Mouse (Mus musculus): ENCODE measurements around the gene Gm4952.

Gene Gm4952

GRCm38 (mm10) chr19:12599674-12600073 lies at the start of gene Gm4952:
Gm4952 (plus strand) TSS chr19:12599974.
- no peak for DNase-seq

- DNase-seq: peak; percentile 58
Measured at GRCm38 (mm10) chr19:12550005-12550942, 49.5 kb upstream of the Gm4952 start.

GRCm38 (mm10) chr19:12556293-12556692 lies 43.5 kb upstream of the Gm4952 start:
- DNase-seq: no peak

GRCm38 (mm10) chr19:12558219-12558618 lies 41.6 kb upstream of the Gm4952 start:
- no peak for DNase-seq

GRCm38 (mm10) chr19:12564197-12564596 lies 35.6 kb upstream of the Gm4952 start:
- no peak for DNase-seq

- no peak for DNase-seq
Measured at GRCm38 (mm10) chr19:12567011-12567410, 32.8 kb upstream of the Gm4952 start.

- no peak for DNase-seq
Measured at GRCm38 (mm10) chr19:12570866-12571265, 28.9 kb upstream of the Gm4952 start.

GRCm38 (mm10) chr19:12571687-12572086 lies 28.1 kb upstream of the Gm4952 start:
- no peak for DNase-seq

- DNase-seq: no peak
Measured at GRCm38 (mm10) chr19:12572614-12573265, 27.0 kb upstream of the Gm4952 start.

GRCm38 (mm10) chr19:12573266-12574011 lies 26.3 kb upstream of the Gm4952 start:
- peak; percentile 88 for DNase-seq

- no peak for DNase-seq
Measured at GRCm38 (mm10) chr19:12574012-12574407, 25.8 kb upstream of the Gm4952 start.

- no peak for DNase-seq
Measured at GRCm38 (mm10) chr19:12575107-12575506, 24.7 kb upstream of the Gm4952 start.

- no peak for DNase-seq
Measured at GRCm38 (mm10) chr19:12575514-12575913, 24.3 kb upstream of the Gm4952 start.

- DNase-seq: no peak
Measured at GRCm38 (mm10) chr19:12576639-12577038, 23.1 kb upstream of the Gm4952 start.

GRCm38 (mm10) chr19:12585310-12585709 lies 14.5 kb upstream of the Gm4952 start:
- DNase-seq: no peak

- DNase-seq: peak; percentile 87
Measured at GRCm38 (mm10) chr19:12591908-12592307, 7.9 kb upstream of the Gm4952 start.

- no peak for DNase-seq
Measured at GRCm38 (mm10) chr19:12595135-12595529, 4.6 kb upstream of the Gm4952 start.

- peak; percentile 91 for DNase-seq
Measured at GRCm38 (mm10) chr19:12595530-12596289, 4.1 kb upstream of the Gm4952 start.

- peak; percentile 49 for DNase-seq
Measured at GRCm38 (mm10) chr19:12596290-12597072, 3.3 kb upstream of the Gm4952 start.

GRCm38 (mm10) chr19:12597073-12597405 lies 2.7 kb upstream of the Gm4952 start:
- peak; percentile 78 for DNase-seq

GRCm38 (mm10) chr19:12598674-12599073 lies 1.1 kb upstream of the Gm4952 start:
- peak; percentile 86 for DNase-seq

Measured in kidney, adult 9 months (tissue).